Mouse (Mus musculus): ENCODE measurements around the gene Cyp2w1. TPM values are rescaled to one million over a fixed set of nuclear protein-coding genes. Genes with fewer than 3 reads are reported as not detected.
A peak's percentile ranks its signal among the peaks of the same experiment; 100 is the strongest.

The Cyp2w1 gene
- polyA plus RNA-seq, 1 experiment from 2014 or later = 0.17 TPM

- no peaks in the 10 kb centered on the region for H3K9me3 ChIP-seq
- 0 out of 2 replicates have a peak, but pooled peaks cover 4% of the 10 kb centered on the region for H3K27me3 ChIP-seq
- no peak for ATAC-seq (ENCODE audit: low FRiP score)
- no peaks in the 10 kb centered on the region for H3K36me3 ChIP-seq (replicated peaks)
- no peak overlapping the region for H3K4me3 ChIP-seq (replicated peaks)
- H3K27ac ChIP-seq = no peak overlapping the region
- H3K4me2 ChIP-seq = peak overlapping the region; percentile 82
- no peak overlapping the region; the same call in 1 of the 2 replicates for H3K9ac ChIP-seq
- H3K4me1 ChIP-seq = peaks cover 26% of the 10 kb centered on the region
- 56% methylated on average over 5 of the region's 5 CpGs for WGBS
Observed at GRCm38 (mm10) chr5:139371118-139371517, 18.7 kb downstream of the Cyp2w1 start.

GRCm38 (mm10) chr5:139371631-139372401 lies 19.4 kb downstream of the Cyp2w1 start:
- H3K9ac ChIP-seq = peak overlapping the region; percentile 80
- H3K9me3 ChIP-seq = no peaks in the 10 kb centered on the region
- H3K4me2 ChIP-seq = peak overlapping the region; percentile 82
- peak overlapping the region; percentile 62 for H3K4me3 ChIP-seq (replicated peaks)
- no peaks in the 10 kb centered on the region for H3K36me3 ChIP-seq (replicated peaks)
- peak; percentile 97 for ATAC-seq (ENCODE audit: low FRiP score)
- 0 out of 2 replicates have a peak, but pooled peaks cover 4% of the 10 kb centered on the region for H3K27me3 ChIP-seq
- WGBS = 2% methylated on average over 38 of the region's 39 CpGs
- H3K4me1 ChIP-seq = peaks cover 26% of the 10 kb centered on the region
- H3K27ac ChIP-seq = peak overlapping the region; percentile 75

- Histone ChIP-seq H3K4me1 (peaks cover 26% of the 10 kb centered on the region), H3K27ac (no peak overlapping the region)
Observed at GRCm38 (mm10) chr5:139373126-139373525, 20.7 kb downstream of the Cyp2w1 start.

GRCm38 (mm10) chr5:139373889-139374444 lies 21.6 kb downstream of the Cyp2w1 start:
- H3K27ac ChIP-seq = no peak overlapping the region
- no peak overlapping the region for H3K4me2 ChIP-seq
- no peak for ATAC-seq (ENCODE audit: low FRiP score)
- no peak overlapping the region for H3K4me3 ChIP-seq (replicated peaks)
- H3K27me3 ChIP-seq = 0 out of 2 replicates have a peak, but pooled peaks cover 4% of the 10 kb centered on the region
- no peak overlapping the region for H3K9ac ChIP-seq
- WGBS = 86% methylated on average over 6 of the region's 6 CpGs
- H3K36me3 ChIP-seq (replicated peaks) = no peaks in the 10 kb centered on the region
- no peaks in the 10 kb centered on the region for H3K9me3 ChIP-seq
- H3K4me1 ChIP-seq = peaks cover 24% of the 10 kb centered on the region

More at GRCm38 (mm10) chr5:139373126-139373525, 20.7 kb downstream of the Cyp2w1 start:
- 0 out of 2 replicates have a peak, but pooled peaks cover 4% of the 10 kb centered on the region for H3K27me3 ChIP-seq
- H3K36me3 ChIP-seq (replicated peaks) = no peaks in the 10 kb centered on the region
- H3K9ac ChIP-seq = no peak overlapping the region
- no peaks in the 10 kb centered on the region for H3K9me3 ChIP-seq
- WGBS = 84% methylated on average over 3 of the region's 3 CpGs
- H3K4me2 ChIP-seq = no peak overlapping the region
- no peak overlapping the region for H3K4me3 ChIP-seq (replicated peaks)
- no peak for ATAC-seq (ENCODE audit: low FRiP score)

GRCm38 (mm10) chr5:139374841-139375240 lies 22.4 kb downstream of the Cyp2w1 start:
- Histone ChIP-seq H3K36me3 (replicated peaks) (no peaks in the 10 kb centered on the region), H3K4me2 (no peak overlapping the region), H3K4me1 (peaks cover 28% of the 10 kb centered on the region), H3K9ac (no peak overlapping the region), H3K4me3 (replicated peaks) (no peak overlapping the region), H3K27me3 (0 out of 2 replicates have a peak, but pooled peaks cover 4% of the 10 kb centered on the region), H3K27ac (no peak overlapping the region), H3K9me3 (no peaks in the 10 kb centered on the region)
- 88% methylated on average over 2 of the region's 2 CpGs for WGBS
- ATAC-seq (ENCODE audit: low FRiP score) = no peak

GRCm38 (mm10) chr5:139377468-139378270 lies 25.3 kb downstream of the Cyp2w1 start, which contains the start of gene Gpr146:
Gpr146 (plus strand) TSS chr5:139377697.
- H3K9ac ChIP-seq = no peak within 1 kb of the TSS
- WGBS = 88% methylated on average over 18 of the region's 18 CpGs
- no peak within 1 kb of the TSS for H3K4me2 ChIP-seq
- peaks cover 7% of the 10 kb centered on the region; the same call in 1 of the 2 replicates for H3K27me3 ChIP-seq
- no peaks in the 10 kb centered on the region for H3K9me3 ChIP-seq
- no peaks in the 10 kb centered on the region; the same call in 1 of the 2 replicates for H3K36me3 ChIP-seq (replicated peaks)
- H3K27ac ChIP-seq = 0 out of 2 replicates have a peak within 1 kb of the TSS, but pooled peaks have one; percentile 42
- ATAC-seq (ENCODE audit: low FRiP score) = no peak
- peaks cover 14% of the 10 kb centered on the region for H3K4me1 ChIP-seq
- no peak within 1 kb of the TSS for H3K4me3 ChIP-seq (replicated peaks)

GRCm38 (mm10) chr5:139378271-139378556 lies 25.8 kb downstream of the Cyp2w1 start:
- H3K27ac ChIP-seq = no peak overlapping the region
- no peak overlapping the region for H3K4me3 ChIP-seq (replicated peaks)
- no peaks in the 10 kb centered on the region for H3K9me3 ChIP-seq
- peaks cover 7% of the 10 kb centered on the region; the same call in 1 of the 2 replicates for H3K27me3 ChIP-seq
- no peaks in the 10 kb centered on the region; the same call in 1 of the 2 replicates for H3K36me3 ChIP-seq (replicated peaks)
- H3K4me1 ChIP-seq = peaks cover 13% of the 10 kb centered on the region
- WGBS = 90% methylated on average over 7 of the region's 7 CpGs
- no peak overlapping the region for H3K4me2 ChIP-seq
- ATAC-seq (ENCODE audit: low FRiP score) = no peak
- no peak overlapping the region for H3K9ac ChIP-seq

- H3K9ac ChIP-seq = no peak overlapping the region
- no peak for ATAC-seq (ENCODE audit: low FRiP score)
Observed at GRCm38 (mm10) chr5:139378986-139379629, 26.7 kb downstream of the Cyp2w1 start.

GRCm38 (mm10) chr5:139379771-139380384 lies 27.5 kb downstream of the Cyp2w1 start:
- peak overlapping the region; percentile 66 for H3K27ac ChIP-seq
- peak overlapping the region; percentile 63 for H3K4me3 ChIP-seq (replicated peaks)
- 0 out of 2 replicates have a peak overlapping the region, but pooled peaks have one; percentile 69 for H3K9ac ChIP-seq
- no peak for ATAC-seq (ENCODE audit: low FRiP score)
- H3K4me1 ChIP-seq = peaks cover 16% of the 10 kb centered on the region
- peaks cover 7% of the 10 kb centered on the region; the same call in 1 of the 2 replicates for H3K27me3 ChIP-seq
- 25% methylated on average over 8 of the region's 8 CpGs for WGBS
- peak overlapping the region; percentile 92 for H3K4me2 ChIP-seq
- no peaks in the 10 kb centered on the region; the same call in 1 of the 2 replicates for H3K36me3 ChIP-seq (replicated peaks)
- H3K9me3 ChIP-seq = no peaks in the 10 kb centered on the region

More at GRCm38 (mm10) chr5:139378986-139379629, 26.7 kb downstream of the Cyp2w1 start:
- peaks cover 7% of the 10 kb centered on the region; the same call in 1 of the 2 replicates for H3K27me3 ChIP-seq
- no peak overlapping the region for H3K4me3 ChIP-seq (replicated peaks)
- peaks cover 13% of the 10 kb centered on the region for H3K4me1 ChIP-seq
- 63% methylated on average over 21 of the region's 21 CpGs for WGBS
- H3K27ac ChIP-seq = no peak overlapping the region
- no peaks in the 10 kb centered on the region for H3K9me3 ChIP-seq
- H3K4me2 ChIP-seq = no peak overlapping the region
- H3K36me3 ChIP-seq (replicated peaks) = no peaks in the 10 kb centered on the region; the same call in 1 of the 2 replicates

- Histone ChIP-seq H3K4me1 (peaks cover 17% of the 10 kb centered on the region), H3K27ac (0 out of 2 replicates have a peak overlapping the region, but pooled peaks have one; percentile 32)
Observed at GRCm38 (mm10) chr5:139380385-139381248, 28.2 kb downstream of the Cyp2w1 start.

More at GRCm38 (mm10) chr5:139380385-139381248, 28.2 kb downstream of the Cyp2w1 start:
- no peaks in the 10 kb centered on the region for H3K9me3 ChIP-seq
- peak overlapping the region; percentile 63 for H3K4me3 ChIP-seq (replicated peaks)
- 2% methylated on average over 67 of the region's 73 CpGs for WGBS
- no peaks in the 10 kb centered on the region; the same call in 1 of the 2 replicates for H3K36me3 ChIP-seq (replicated peaks)
- peak overlapping the region; percentile 69 for H3K9ac ChIP-seq
- H3K4me2 ChIP-seq = peak overlapping the region; percentile 92
- ATAC-seq (ENCODE audit: low FRiP score) = peak; percentile 84
- H3K27me3 ChIP-seq = peaks cover 7% of the 10 kb centered on the region; the same call in 1 of the 2 replicates
